Mouse (Mus musculus) right cerebral cortex, postnatal 10 days (tissue): Measurements from ENCODE around the gene Adgrd1.

Experiments
- DNase-seq, 2 experiments: peaks; one replicate each; pipeline ENCODE4 v3.0.0; 2021; ENCODE audit warnings: low spot score in 2 of 2

Adgrd1 gene

DNA sequence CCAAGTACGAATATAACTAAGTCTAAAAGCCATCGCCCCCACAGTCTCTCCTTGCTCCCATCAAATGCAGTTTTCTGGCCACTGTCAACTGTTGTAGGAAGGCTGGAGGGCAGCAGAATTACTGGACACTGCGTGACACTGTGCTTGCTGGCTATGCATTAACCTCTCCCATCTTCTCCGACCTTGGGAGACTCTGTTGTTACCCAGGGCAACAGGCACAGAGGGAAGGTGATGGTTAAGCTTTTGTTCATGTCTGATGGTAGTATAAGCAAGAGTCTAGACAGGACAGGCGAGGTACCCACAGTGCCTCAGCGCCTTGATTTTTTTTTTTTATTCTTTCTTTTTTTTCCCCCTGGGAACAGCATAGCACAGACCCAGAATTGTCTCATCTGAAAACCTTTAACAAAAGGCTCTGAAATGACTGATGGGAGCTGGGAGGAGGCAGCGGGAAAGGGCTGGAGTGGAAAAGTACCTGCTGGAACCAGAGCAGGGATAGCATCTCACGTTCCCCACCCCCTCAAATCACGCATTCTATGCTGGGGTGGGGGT is 100.5 kb downstream of the Adgrd1 start:
- no peak for DNase-seq

DNA sequence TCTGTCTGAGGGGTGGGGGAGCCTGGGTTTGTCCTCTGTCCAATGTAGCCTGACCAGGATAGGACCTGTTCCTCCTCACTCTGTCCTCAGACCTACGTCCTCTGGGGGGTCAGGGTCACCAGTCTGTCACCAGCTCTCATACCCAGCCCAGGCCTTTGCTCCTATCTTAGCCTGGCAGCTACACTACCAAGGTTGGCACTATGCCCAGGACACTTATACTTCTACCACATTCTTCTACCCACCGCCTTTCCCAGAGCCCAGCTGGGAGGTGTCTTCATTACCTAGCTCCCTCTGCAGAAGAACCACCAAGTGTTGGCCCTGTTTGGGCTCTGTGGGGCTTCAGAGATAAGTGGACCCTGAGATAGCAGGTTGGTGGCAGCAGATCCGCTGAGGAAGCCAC is 103.6 kb downstream of the Adgrd1 start:
- DNase-seq: no peak

DNA sequence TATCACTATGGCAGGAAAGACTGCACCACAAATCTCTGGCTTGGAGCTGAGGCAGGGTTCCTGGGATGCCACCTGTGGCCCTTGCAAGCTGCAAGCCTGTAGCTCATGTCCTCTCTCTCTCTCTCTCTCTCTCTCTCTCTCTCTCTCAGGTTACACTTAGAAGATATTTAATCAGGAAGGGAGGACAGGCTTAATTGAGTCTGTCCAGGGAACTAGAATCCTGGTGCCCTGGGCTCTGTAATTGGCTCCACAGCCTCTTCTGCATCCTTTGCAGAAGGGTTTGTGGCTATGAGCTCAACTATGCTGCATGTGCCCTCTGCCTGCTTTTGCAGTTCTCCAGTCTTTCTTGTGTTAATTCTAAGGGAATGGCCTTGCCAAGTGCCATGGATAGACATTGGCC is 111.7 kb downstream of the Adgrd1 start:
- no peak for DNase-seq

DNA sequence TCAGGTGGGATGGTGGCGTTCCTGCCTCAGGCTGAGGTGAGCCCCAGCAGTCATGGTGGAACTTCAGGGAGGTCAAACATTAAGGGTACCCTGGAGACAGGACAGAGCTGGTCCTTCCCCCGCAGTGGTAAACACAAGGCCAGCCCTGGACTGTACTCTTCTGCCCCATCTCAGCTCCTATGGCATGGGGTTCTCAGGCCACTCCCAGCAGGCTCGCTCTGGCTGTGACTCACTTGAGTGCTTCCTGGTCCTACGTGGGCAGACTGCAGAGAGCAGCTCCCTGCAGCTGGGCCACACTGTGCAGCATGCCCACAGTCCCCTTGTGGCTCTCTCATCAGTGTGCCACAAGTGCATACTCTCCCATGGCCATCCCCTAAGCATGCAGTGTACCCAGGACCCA is 112.3 kb downstream of the Adgrd1 start:
- no peak for DNase-seq

DNA sequence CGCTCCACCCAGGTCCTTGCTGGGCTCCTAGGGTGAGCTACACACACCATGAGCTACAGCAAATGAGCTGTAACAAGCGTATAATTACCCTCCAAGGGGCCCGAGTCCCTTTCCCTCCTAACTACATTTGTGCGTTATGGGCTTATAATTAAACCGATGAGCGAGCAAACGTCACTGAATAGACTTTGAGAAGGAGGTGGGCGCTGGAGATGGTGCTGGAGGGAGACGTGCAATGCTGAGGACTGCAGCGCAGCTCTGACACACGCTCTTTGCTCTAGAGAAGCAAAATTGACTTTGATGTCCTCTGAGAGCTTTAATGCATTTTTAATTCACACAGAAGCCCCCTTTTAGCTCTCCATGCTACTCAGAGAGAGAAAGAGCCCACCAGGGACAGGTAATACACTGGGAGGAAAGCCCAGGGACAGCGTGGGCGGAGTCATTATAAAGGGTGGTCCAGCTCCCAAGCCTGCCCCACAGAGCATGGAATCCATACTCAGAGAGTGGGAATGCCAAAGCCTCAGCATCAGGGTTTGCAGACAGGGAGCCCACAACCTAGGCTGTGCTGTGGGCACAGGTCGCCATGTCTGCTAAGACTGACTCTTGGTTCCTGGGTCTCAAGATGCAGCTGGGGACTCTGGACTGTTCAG is 115.0 kb downstream of the Adgrd1 start:
- no peak for DNase-seq

DNA sequence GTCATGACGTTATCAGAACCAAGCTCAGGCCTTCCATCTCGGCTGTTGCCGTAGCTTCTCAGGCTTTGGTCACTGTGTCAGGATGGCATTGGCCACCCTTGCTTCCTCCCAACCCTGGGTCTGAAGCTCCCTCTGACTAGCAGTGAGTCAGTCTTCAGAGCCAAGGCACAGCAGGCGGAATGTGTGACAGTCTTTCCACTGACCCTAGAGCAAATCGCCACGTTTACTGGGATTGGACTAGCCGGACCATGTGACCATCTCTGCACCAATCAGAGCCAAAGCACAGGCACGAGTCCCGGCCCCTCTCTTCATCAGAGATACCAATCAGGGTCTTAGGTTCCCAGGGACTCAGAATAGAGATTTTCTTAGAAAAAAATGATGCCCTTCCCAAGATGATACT is 117.5 kb downstream of the Adgrd1 start:
- no peak for DNase-seq

DNA sequence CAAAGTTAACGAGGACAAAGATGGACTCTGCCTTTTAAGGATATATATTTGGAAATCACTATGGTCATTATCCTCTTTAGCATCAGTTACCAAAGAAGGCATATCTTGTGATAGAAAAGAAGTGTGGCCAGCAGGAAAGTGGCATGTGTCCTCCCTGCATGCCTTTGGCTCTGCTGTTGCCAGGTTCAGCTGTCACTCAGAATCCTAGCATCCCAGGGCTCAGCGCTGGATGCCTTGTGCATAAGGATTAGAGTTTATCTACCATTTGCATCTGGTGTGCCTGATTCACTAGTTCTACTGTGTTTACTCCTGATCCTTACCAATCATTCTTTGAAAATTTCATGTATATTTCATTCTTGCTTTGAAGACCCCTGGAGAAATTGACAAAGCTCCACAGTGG is 119.5 kb downstream of the Adgrd1 start:
- DNase-seq: no peak

DNA sequence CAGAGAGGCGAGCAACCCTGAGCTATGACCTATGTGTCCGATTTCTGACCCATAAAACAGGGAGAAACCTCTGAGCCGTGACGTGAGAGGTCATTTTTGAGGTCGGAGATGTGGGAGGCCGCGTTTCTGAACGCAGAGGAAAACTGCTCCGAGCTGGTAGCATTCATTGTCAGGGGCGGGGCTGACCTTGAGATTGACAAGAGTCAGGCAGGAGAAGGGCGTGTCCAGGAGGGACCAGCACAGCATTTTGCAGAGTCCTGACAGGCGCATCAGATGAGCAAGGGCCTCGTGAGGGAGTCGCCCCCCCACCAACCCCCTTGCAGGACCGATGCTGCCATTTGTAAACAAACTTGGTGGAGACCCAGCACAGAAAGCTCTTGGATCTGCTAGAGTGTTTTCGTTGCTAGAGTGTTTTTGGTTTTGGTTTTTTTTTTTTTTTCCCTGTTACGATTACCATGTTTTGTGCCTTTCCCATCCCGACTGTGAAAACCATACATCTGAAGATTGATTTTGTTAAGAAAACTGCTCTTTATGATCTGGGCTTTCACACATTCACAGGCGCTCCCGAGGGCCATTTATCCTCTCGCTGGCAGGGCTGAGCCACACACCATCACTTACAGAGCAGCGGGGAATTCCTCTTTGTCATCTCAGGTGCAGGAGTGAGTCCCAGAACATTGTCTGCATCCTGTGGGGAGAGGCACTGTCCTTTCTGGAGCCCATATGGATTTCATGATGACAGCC is 121.1 kb downstream of the Adgrd1 start:
- DNase-seq: no peak

DNA sequence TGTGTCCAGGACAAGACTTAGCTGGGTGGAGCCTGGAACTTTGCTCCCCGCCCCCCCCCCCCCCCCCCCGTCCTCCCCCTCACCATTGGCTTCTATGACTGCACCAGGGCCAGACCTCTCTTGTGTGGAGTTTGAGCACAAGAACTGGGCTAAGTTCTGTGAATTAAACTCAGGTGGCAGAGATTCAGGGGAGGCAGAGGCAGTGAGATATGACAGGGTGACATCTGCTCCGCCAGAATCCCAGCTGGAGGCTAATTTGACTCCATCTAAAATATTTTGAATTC is 121.6 kb downstream of the Adgrd1 start:
- no peak for DNase-seq

DNA sequence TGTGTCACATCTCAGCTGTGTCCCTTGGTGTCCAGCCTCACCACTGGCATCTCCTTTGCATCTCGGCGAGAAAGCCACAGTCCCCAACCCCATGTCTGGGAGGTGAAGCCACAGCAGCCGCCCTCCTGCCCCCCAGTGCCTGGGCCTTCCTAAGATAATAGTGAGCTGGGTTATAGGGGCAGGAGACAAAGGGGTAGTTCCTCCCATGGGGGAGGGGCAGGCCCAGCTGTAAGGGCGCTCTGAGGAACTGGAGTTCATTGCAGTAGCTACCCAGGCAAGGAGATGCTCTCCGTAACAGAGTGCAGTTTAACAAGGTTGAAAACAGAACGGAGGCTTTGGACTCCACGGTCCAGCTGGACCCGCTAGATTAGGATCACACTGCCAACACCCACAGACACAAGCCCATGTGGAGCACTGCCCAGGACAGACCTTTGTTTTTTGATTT is 122.0 kb downstream of the Adgrd1 start:
- no peak for DNase-seq

DNA sequence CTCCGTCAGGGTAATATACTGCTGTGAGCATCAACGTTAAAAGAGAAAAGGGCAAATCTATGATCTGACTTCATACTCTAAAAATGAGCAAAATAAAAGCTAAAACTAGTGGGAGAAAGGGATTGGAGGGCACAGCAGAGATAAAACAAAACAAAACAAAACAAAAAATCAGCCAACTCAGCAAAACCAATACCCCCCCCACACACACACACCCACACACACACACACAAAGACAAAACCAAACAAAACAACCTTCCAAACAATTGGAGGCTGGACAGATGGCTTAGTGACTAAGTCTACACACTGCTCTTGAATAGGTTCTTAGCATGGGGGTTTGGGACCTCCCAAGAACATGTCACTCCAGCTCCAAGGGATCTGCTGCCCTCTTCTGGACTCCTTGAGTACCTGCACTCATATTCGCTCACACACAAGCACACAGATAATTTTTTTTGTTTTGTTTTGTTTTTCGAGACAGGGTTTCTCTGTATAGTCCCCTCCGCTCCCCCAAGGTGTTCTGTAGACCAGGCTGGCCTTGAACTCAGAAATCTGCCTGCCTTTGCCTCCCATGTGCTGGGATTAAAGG is 122.7 kb downstream of the Adgrd1 start:
- DNase-seq: no peak

DNA sequence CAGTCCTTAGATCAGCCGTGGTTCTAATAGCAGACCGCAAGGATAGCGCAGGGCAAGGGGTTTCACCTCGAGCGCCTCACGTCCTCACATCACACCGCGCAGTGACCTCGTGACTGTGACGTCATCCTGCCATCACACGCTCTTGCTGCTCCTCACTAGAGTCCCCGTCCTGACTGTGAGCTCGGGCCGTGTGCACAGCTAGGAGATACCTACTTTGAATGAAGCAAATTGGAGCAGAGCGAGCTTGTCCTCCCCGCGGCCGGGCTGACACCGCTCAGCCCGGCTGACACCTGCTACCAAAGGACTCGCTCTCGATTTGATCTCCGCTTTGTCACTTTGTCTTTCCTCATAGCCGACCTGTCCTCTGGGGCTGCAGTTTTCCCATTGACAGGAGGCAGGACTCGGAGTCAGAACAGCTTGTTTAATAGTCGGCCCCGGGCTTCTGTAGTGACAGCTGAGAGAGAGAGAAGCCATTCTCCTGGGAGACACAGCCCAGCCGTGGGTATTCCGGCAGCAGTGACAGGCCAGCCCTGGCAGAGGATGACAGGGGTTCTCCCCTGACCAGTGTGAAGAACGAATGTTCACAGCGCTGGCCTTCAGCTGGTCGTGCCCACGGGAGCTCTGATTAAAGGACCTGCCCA is 129.4 kb downstream of the Adgrd1 start:
- DNase-seq: no peak

DNA sequence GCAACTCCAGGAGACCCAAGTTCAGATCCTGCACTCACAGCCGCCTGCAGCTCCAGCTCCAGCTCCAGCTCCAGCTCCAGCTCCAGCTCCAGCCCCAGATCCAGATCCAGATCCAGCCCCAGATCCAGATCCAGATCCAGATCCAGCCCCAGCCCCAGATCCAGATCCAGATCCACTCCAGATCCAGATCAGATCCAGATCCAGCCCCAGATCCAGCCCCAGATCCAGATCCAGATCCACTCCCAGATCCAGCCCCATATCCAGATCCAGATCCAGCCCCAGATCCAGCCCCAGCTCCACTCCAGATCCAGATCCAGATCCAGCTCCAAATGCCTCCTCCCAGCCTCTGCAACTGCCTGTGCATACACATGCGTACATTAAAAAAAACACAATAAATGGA is 131.6 kb downstream of the Adgrd1 start:
- no peak for DNase-seq

DNA sequence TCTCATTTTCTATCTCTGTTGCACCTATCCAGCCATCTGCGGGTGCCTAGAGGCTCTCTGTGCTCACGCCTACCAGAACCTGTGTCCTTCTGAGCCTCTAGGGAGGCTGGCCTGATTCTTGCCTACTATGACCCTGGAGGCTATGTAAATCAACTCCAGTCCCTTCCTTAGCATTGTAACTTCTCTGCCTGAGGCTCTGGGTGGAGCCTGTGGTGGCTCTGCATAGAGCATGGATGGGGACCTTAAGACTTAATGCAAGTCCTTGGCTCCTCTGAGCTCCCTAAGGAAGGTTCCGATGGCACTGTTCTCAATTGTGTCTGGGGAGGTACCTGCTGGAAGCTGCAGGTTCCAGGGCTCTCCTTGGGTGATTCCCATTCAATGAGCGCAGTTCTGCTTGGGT is 136.8 kb downstream of the Adgrd1 start:
- no peak for DNase-seq

DNA sequence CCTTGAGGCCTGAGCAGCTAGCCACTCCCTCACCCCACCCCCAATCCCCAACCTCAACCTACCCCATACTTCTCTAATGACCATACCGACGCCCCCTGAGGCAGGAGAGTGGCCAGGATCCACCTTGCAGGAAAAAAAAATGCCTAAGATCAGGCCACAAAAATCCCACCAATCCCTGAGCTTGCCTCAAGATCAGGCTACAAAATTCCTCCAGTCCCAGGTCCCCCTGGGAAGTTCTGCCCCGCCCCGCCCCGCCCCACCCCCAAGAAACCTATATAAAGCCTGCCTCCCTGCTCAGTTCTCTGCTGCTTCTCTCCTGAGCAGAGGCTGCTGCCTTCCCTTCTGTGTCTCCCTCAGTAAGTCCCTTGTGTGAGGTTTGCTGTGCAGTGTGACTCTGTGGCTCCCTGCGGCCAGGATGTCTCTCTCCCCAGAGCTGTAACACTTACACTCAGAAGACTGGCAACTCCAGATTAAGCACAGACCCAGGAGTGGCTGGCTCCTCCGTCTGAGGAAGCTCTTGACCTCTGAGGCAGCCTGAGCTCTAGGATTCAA is 137.4 kb downstream of the Adgrd1 start:
- DNase-seq: no peak

DNA sequence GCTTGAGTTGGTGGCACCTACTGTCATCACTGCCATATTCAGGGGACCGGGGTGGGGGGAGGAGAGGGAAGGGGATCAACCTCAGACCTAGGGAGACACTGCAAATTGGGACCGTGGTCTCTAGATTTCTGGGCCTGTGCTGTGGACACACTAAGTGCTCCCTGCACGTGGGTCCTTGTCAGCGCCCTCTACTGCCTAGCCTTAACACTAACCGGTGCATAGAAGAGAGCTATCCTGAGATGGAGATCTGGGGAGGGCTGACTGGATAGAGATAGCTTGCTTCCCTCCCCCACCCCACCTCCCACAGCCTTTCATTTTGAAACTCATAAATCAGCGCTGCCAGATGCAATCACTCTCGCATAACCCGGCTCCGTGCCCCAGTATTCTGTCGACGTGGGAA is 139.8 kb downstream of the Adgrd1 start:
- no peak for DNase-seq

DNA sequence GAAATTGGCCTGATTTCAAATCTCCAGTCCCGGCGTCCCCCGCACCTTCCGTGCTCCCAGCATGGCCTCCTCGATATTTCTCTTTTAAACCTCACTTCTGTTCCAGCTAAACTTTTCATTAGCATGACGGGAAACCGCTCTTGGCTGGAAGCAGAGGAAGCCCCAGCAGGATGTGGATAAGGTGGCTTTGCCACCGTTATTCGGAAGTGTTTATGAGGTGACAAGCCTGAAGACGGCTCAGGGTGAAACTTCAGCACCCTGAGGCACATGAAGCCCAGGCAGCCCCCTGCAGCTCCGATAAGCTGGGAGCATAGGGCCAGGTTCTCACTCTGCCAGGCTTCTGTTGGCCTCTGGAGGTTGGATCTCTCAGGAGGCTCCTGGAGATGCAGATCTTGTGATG is 145.3 kb downstream of the Adgrd1 start:
- no peak for DNase-seq

DNA sequence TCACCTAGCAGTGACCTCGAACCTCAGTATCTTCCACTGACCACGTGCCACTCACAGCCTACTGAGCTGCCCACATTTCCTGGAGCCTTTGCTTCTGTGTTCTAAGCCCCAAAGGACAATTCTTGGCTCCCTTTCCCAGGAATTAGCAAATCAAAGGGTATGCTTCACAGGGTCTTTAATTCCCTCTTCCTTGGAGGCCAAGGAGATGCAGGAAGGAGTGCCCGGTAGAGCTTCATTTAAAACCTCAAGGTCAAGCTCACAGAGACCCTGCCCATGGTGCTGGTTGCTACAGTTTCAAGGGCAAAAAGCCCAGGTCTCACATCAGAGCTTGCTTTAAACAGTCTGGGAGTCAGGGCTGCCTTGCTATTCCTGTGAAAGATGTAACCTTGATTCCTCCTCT is 145.7 kb downstream of the Adgrd1 start:
- DNase-seq: no peak

DNA sequence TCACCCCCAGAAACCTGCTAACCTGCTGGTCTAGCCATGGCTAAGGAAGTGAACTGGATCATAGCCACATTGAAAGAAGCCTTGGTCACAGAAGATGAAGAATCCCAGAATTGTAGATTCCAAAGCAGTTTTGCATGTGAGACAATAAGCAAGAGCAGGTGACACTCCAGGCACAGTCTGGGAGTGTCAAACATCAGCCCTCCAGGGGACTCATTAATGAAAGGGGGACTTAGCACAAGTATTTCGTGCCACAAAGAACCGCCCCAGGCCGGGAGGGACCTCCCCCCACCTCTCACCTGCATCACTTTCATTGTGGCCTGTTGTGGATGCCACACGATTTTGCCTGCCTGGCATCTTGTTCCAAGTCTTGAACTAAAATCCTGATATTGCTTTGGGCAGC is 146.6 kb downstream of the Adgrd1 start:
- no peak for DNase-seq

DNA sequence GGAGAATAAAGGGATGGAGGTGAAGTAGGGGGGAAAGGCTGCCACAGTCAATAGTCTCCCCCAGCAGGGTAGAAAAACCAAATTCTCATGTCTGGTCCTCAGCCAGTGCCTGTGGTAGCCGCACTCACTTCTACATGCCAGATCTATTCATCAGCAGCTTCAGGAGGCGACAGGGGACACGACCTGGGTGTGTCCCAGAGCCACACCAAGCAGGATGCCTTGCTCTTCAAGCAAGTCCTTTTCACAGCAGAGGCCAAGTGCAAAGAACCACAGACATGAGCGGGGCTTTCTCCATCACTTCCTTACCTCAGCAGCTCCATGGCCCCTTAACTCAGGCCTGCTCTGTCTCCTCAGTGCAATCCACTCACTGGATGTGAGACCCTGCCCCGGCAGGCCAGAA is 147.8 kb downstream of the Adgrd1 start:
- no peak for DNase-seq

DNA sequence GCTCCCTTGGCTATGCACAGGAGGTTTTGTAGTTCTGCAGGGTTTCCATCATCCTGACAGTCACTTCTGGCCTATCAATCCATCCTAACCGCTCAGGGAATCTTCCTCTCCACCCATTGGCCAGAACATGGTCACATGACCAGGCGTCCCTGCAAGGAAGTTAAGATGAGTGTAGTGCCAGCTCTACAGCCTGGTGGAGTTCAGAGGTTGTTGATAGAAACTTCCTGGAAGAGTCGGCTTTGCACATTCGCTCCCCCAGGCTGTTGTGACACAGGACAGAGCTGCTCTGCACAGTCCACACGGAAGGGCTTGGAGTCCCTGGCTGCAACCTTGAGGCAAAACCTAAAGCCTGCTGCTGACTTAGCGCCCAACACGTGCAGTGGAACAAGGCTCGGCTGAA is 152.5 kb downstream of the Adgrd1 start:
- DNase-seq: no peak
